Mouse (Mus musculus): ENCODE measurements at regions not wholly inside any gene's neighbourhood (a gene's known extent, or its start where the extent isn't known, plus 50 kb on each side); places are given as distances from the start of the nearest gene placed in this dataset.
A peak's percentile ranks its signal among the peaks of the same experiment; 100 is the strongest.

DNA sequence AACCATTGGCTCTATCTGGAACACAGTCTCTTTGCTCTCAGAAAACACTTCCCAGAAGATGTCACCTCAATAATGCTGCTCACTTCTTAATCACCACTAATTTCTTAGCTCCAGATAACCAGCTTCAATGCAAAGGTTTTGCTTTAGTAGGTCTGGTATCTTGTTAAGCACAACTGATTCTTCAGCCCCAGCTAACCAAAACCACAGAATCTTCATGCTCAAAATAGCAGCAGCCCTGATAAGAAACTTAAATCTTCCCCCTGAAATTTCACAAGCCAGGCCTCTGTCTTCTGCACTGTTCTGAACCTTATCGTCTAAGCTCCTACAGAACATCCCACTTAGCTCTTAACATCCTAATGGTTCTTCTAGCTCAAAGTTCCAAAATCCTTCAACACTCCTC lies 813.8 kb downstream of the Slitrk6 start:
- H3K36me3 ChIP-seq: no peaks in the 10 kb centered on the region
- H3K27ac ChIP-seq: no peak overlapping the region
- 63% methylated on average over 1 of the region's 1 CpGs for WGBS
- H3K27me3 ChIP-seq (ENCODE audit: insufficient read depth, poor library complexity, severe bottlenecking): no peaks in the 10 kb centered on the region
- H3K4me1 ChIP-seq: no peaks in the 10 kb centered on the region
- H3K4me3 ChIP-seq: no peak overlapping the region
- H3K9me3 ChIP-seq: no peaks in the 10 kb centered on the region
- no peak for DNase-seq (ENCODE audit: low spot score)

DNA sequence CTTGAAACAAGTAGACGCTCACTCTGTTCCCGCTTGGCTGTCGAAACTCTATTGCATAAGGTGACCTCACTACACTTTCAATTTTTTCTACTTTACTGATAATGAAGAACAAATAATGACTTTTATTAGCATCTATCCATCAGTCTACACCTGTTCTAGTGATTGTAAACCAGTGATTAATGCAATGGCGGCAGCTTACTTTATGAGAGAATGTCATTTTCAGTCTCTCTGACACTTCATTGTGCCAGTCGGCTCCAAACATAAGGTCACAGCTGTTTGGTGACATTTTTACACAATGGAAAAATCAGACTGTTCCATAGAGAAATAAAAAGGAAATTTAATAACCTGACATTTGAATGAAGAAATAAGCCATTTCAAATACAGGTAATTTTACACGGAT lies 817.5 kb downstream of the Slitrk6 start:
- Histone ChIP-seq H3K27ac (no peak overlapping the region), H3K9me3 (no peaks in the 10 kb centered on the region), H3K4me1 (no peaks in the 10 kb centered on the region), H3K4me3 (no peak overlapping the region), H3K36me3 (no peaks in the 10 kb centered on the region), H3K27me3 (ENCODE audit: insufficient read depth, poor library complexity, severe bottlenecking) (no peaks in the 10 kb centered on the region)
- 86% methylated on average over 6 of the region's 6 CpGs for WGBS
- no peak for DNase-seq (ENCODE audit: low spot score)

DNA sequence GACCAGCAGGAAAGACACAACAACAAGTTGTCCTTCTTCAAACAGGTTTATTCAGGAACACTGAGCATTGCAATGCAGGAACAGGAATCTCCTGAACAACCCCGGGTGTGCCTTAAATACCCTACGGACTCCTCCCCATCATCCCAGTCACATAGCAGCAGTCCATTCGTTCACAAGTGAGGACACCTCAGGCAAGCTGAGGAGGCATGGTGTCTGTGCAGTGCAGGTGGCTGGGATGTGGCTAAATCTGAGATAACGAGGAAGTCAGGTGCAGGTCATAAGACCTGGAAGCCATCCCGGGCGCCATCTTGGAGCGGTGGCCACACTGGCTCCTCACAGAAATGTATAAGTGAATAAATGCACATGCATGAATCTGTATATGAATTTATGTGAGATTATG lies 826.0 kb downstream of the Slitrk6 start:
- no peaks in the 10 kb centered on the region for H3K4me1 ChIP-seq
- no peaks in the 10 kb centered on the region for H3K9me3 ChIP-seq
- H3K36me3 ChIP-seq: no peaks in the 10 kb centered on the region
- no peaks in the 10 kb centered on the region for H3K27me3 ChIP-seq (ENCODE audit: insufficient read depth, poor library complexity, severe bottlenecking)
- DNase-seq (ENCODE audit: low spot score): peak; percentile 68
- no peak overlapping the region for H3K4me3 ChIP-seq
- WGBS: 86% methylated on average over 7 of the region's 7 CpGs
- no peak overlapping the region for H3K27ac ChIP-seq

DNA sequence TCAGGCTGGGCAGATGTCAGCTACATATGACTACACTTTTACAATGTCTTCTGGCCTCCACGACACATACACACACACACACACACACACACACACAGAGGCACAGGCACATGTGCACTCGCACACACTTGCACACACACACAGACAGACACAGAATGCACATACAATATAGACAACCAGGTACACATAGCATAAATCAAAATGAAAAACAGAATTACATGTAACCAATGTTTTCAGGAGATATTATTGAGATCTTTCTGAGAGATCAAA lies 863.1 kb downstream of the Slitrk6 start:
- H3K4me1 ChIP-seq: no peaks in the 10 kb centered on the region
- H3K27ac ChIP-seq: no peak overlapping the region
- 84% methylated on average over 2 of the region's 2 CpGs for WGBS
- H3K36me3 ChIP-seq: no peaks in the 10 kb centered on the region
- no peak overlapping the region for H3K4me3 ChIP-seq
- no peak for DNase-seq (ENCODE audit: low spot score)
- H3K9me3 ChIP-seq: no peaks in the 10 kb centered on the region
- no peaks in the 10 kb centered on the region for H3K27me3 ChIP-seq (ENCODE audit: insufficient read depth, poor library complexity, severe bottlenecking)

DNA sequence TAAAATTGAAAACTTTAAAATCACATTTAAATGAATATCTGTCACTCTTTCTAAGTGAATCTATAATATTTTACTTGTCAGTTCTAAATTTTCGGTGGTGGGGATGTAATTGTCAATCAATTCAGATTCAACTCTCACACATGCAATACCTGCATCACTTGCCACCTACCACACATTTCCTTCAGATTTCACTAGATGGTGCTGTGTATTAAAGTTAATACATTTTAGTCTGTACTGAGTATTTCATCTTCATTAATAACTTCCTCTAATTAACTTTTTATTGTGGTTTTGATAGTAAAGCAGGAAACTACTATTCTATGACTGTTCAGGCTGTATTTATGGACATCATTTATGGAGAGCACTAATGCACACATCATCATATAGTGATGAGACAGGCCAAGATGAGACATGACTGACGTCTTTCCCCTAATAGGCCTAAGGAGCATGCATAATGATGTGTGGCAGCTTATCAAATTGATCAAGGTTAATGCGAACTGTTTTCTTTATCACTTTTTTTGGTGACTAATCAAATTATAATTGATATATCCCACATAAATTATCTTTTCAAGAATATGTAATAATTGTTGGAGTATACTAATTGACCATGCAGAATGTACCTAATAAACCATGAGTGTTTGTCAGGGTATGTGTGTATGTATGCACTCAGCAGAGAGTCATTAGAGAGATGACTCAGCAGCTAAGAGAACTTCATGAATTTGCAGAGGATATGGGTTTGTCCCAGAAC lies 863.6 kb downstream of the Slitrk6 start:
- no peaks in the 10 kb centered on the region for H3K4me1 ChIP-seq
- H3K27me3 ChIP-seq (ENCODE audit: insufficient read depth, poor library complexity, severe bottlenecking): no peaks in the 10 kb centered on the region
- no peak overlapping the region for H3K27ac ChIP-seq
- no peak for DNase-seq (ENCODE audit: low spot score)
- no peak overlapping the region for H3K4me3 ChIP-seq
- 77% methylated on average over 3 of the region's 3 CpGs for WGBS
- H3K36me3 ChIP-seq: no peaks in the 10 kb centered on the region
- no peaks in the 10 kb centered on the region for H3K9me3 ChIP-seq

DNA sequence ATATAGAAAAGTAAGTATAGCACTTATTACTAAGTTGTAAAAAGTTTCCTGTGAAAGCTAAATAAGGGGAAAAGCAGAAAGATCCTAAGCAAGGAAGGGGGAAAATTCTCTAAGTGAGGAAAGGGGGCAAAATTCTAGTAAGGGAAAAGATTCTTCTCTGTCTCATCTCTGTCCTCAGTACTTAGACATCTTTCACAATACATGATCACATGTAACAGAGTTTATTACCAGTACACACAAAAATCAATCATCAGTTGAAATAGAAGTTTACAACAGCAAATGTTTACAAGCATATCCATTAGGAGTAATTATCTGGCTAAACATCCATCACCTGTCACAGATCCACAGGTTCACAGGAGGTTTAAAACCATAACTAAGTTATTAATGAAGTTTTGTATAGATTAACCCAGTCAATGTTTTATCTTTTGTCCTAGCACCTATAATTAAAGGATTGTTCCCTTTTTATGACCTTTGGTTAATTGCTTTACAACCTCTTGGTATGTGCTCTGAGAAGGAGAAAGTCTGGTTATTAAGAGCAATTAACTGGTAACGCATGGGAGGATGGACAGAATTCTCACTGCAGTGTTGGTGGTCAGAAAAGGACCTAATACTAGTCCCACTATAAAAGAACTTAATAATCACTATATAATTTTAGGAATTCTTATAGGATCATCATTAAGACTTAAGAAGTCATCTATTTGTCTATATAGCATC lies 877.8 kb downstream of the Slitrk6 start:
- H3K27ac ChIP-seq: no peak overlapping the region
- H3K4me3 ChIP-seq: no peak overlapping the region
- 82% methylated on average over 1 of the region's 1 CpGs for WGBS
- H3K9me3 ChIP-seq: no peaks in the 10 kb centered on the region
- H3K36me3 ChIP-seq: no peaks in the 10 kb centered on the region
- H3K4me1 ChIP-seq: no peaks in the 10 kb centered on the region
- H3K27me3 ChIP-seq (ENCODE audit: insufficient read depth, poor library complexity, severe bottlenecking): no peaks in the 10 kb centered on the region
- no peak for DNase-seq (ENCODE audit: low spot score)

DNA sequence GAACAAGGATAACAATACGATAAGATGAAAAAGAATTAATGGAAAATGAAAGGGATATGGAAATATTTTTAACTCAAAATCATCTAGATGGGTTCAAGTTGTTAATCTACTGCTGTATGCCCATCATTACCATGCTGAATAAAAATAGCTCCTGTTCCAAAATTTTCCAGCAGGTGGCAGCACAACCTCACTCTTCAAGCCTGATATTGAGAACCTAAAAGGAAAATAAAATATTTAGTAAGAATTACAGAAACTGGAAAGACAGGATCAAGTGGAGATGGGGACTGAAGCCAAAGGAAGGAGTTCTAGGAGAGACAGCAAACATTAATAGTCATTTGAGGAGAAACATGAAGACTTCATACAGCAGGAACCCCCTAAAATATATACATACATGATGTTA lies 880.7 kb downstream of the Slitrk6 start:
- WGBS: 11% methylated on average over 1 of the region's 1 CpGs
- H3K36me3 ChIP-seq: no peaks in the 10 kb centered on the region
- no peak overlapping the region for H3K4me3 ChIP-seq
- H3K27ac ChIP-seq: no peak overlapping the region
- no peak for DNase-seq (ENCODE audit: low spot score)
- H3K9me3 ChIP-seq: no peaks in the 10 kb centered on the region
- no peaks in the 10 kb centered on the region for H3K27me3 ChIP-seq (ENCODE audit: insufficient read depth, poor library complexity, severe bottlenecking)
- no peaks in the 10 kb centered on the region for H3K4me1 ChIP-seq

DNA sequence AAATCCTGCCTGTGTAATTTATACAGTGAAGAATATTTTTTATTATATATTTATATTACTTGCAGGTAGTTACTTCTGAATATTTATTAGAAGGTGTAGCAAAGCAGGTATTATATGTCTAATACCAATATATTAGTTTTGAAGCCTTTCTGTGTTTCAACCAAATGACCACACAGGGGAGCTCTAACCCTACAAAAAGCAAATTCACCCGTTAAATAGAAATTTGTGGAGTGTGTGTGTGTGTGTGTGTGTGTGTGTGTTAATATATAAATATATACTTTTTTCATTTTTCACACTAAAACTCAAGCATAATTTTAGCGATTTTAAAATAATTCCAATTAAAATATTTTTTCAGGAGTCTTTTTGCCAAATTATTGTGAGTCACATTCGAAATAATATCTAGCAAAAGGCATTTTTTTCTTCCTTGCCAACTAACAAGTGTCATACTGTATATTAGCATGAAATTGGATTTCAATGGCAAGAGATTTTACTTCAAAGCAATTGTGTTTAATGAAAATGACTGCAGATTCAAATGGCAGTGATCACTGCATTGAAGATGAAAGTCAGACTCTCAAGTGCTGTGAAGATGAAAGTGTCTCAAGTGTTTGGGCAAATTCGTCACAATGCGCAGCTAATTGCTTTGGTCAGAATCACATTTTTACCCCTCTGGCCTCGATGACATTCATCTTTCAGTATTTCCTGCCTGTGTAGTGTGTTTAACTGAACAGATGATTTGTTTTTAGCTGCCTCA lies 914.4 kb downstream of the Slitrk6 start:
- Histone ChIP-seq H3K4me3 (no peak overlapping the region), H3K9me3 (no peaks in the 10 kb centered on the region), H3K36me3 (no peaks in the 10 kb centered on the region), H3K27ac (no peak overlapping the region), H3K4me1 (no peaks in the 10 kb centered on the region), H3K27me3 (ENCODE audit: insufficient read depth, poor library complexity, severe bottlenecking) (no peaks in the 10 kb centered on the region)
- no peak for DNase-seq (ENCODE audit: low spot score)
- WGBS: 50% methylated on average over 6 of the region's 6 CpGs

DNA sequence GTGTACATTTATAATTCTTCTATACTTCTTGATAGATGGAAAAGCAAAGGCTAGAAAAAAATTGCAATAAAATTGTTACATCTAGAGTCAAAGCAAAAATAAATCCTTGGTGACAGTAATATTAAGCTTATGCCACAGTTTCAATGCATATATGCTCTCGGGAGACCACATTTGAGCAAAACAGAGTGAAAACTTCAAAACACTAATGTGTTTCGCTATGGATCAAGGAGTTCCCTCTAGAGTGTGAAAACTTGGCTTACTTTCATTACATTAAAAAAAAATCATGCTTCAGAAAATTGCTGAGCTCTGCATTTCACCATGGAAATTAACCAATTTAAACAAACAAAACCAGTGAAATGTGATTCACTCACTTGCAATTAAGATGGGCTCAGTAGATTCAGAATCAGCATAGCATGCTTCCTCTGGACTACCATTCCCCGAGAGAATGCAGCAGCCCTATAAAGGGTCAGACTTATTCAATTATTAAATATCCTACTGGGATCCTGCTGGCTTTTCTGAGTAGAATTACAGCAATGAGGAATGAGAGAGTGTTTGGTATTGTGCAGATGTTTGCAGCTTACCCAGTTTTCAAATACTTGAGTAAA lies 888.7 kb upstream of the Slitrk1 start:
- WGBS: 80% methylated on average over 3 of the region's 3 CpGs
- Histone ChIP-seq H3K4me1 (no peaks in the 10 kb centered on the region), H3K27me3 (ENCODE audit: insufficient read depth, poor library complexity, severe bottlenecking) (no peaks in the 10 kb centered on the region), H3K4me3 (no peak overlapping the region), H3K36me3 (no peaks in the 10 kb centered on the region), H3K27ac (no peak overlapping the region), H3K9me3 (no peaks in the 10 kb centered on the region)
- no peak for DNase-seq (ENCODE audit: low spot score)

DNA sequence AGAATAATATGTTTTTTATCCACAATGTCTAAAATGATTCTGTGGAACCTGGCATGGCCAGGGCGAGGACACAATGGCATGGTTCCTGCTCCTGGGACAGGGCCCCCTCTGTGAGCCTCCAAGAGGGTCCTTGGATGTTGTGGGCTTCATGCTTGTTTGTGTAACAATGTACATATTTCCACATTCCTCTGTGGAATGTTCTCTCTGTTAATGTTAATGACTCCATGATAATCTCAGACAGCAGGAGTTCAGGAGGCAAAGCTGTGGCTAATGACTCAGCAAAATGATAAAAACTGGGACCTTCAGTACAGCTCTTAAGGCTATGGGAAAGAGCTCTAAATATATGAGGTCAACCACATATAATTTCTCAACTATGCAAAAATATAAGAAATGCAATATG lies 858.3 kb upstream of the Slitrk1 start:
- no peak overlapping the region for H3K27ac ChIP-seq
- no peaks in the 10 kb centered on the region for H3K36me3 ChIP-seq
- H3K9me3 ChIP-seq: no peaks in the 10 kb centered on the region
- no peaks in the 10 kb centered on the region for H3K27me3 ChIP-seq (ENCODE audit: insufficient read depth, poor library complexity, severe bottlenecking)
- no peak for DNase-seq (ENCODE audit: low spot score)
- H3K4me3 ChIP-seq: no peak overlapping the region
- WGBS: 87% methylated on average over 1 of the region's 1 CpGs
- no peaks in the 10 kb centered on the region for H3K4me1 ChIP-seq

DNA sequence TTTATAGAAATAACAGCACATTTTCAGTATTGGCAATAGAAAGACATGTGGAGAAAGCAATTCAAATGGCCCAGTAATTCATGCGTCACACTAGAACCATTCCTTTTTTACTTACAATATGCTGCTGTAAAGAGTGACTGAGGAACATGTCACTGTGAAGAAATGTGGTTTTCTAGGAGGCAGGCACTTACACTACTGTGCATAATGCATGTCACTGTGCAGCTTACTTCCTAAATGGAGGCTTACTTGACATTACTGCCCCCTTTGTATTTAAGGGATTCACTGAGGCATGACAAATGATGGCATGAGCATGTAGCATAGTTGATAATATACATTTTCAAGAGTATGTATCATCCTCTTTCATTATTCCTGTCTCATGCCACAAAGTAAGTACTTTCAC lies 846.9 kb upstream of the Slitrk1 start:
- Histone ChIP-seq H3K27me3 (ENCODE audit: insufficient read depth, poor library complexity, severe bottlenecking) (no peaks in the 10 kb centered on the region), H3K27ac (no peak overlapping the region), H3K36me3 (no peaks in the 10 kb centered on the region), H3K4me1 (no peaks in the 10 kb centered on the region), H3K9me3 (no peaks in the 10 kb centered on the region), H3K4me3 (no peak overlapping the region)
- no peak for DNase-seq (ENCODE audit: low spot score)
- 92% methylated on average over 1 of the region's 1 CpGs for WGBS

Data from heart, embryonic 10.5 days (tissue).